Mouse (Mus musculus) erythroblast, embryonic 14.5 days (primary cell): Measurements from ENCODE around the gene Olfr1313. TPM values are rescaled to one million over a fixed set of nuclear protein-coding genes. Genes with fewer than 3 reads are reported as not detected.
"Not testable (repeated sequence)": the region's sequence is repeated elsewhere in the genome, so short reads cannot be mapped to it uniquely, and the experiment has no call there.

ENCODE experiments used
- H3K27me3 ChIP-seq: 2 replicates; pipeline ENCODE4 v1.6.1; 2012; ENCODE audit warnings: inconsistent platforms; ENCODE audit not compliant: control insufficient read depth
- H3K36me3 ChIP-seq: 2 replicates; pipeline ENCODE4 v1.6.1; 2012; ENCODE audit warnings: mild to moderate bottlenecking, inconsistent platforms; ENCODE audit not compliant: control insufficient read depth
- H3K4me1 ChIP-seq: 2 replicates; pipeline ENCODE4 v1.6.1; 2012; ENCODE audit warnings: inconsistent platforms; ENCODE audit not compliant: control insufficient read depth
- H3K4me3 ChIP-seq: replicated peaks from 2 replicates; pipeline ENCODE3; 2012; ENCODE audit warnings: moderate library complexity, mild to moderate bottlenecking, inconsistent platforms
- H3K9me3 ChIP-seq: 2 replicates; pipeline ENCODE4 v1.6.1; 2012; ENCODE audit warnings: low read length, inconsistent platforms, mixed read lengths; ENCODE audit not compliant: control insufficient read depth
- GATA1 ChIP-seq: IDR thresholded peaks from 2 replicates; pipeline ENCODE4 v1.6.1; 2012; ENCODE audit warnings: low read length, inconsistent platforms, mixed read lengths
- TAL1 ChIP-seq: IDR thresholded peaks from 3 replicates; pipeline ENCODE4 v1.6.1; 2012; ENCODE audit warnings: low read length, inconsistent platforms, mixed read lengths
- polyA plus RNA-seq: library from polyadenylated mRNA; stranded (reverse); fragments of >175 nt; gene quantifications from 2 replicates; pipeline ENCODE4 v1.2.3, GENCODE M21; 2012

Gene Olfr1313
- polyA plus RNA-seq: not detected in 2 replicates

DNA sequence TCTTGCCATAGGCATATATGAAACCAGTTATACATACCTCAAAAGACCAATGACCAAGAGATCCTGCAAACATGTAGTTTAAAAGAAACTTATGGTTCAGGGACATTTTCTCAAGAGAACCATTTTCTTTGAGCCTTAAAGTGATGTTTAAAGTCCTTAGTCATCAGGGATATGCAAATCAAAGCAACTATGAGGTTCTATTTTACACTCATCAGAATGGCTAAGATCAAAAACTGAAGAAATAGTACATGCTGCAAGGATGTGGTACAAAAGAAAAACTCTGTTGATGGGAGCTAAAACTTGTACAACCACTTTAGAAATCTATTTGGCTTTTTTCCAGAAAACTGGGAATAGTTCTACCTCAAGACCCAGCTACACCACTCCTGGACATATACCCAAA lies at the start of gene Olfr1313:
Gene Olfr1313 (minus strand): TSS at position 101 of the 400 bp plus-strand sequence.
- TF ChIP-seq GATA1: no peak
- no peak for TF ChIP-seq TAL1
- Histone ChIP-seq H3K4me1 (no peaks in the 10 kb centered on the region), H3K36me3 (no peaks in the 10 kb centered on the region), H3K9me3 (no peaks in the 10 kb centered on the region), H3K27me3 (no peaks in the 10 kb centered on the region), H3K4me3 (no peak within 1 kb of the TSS)

DNA sequence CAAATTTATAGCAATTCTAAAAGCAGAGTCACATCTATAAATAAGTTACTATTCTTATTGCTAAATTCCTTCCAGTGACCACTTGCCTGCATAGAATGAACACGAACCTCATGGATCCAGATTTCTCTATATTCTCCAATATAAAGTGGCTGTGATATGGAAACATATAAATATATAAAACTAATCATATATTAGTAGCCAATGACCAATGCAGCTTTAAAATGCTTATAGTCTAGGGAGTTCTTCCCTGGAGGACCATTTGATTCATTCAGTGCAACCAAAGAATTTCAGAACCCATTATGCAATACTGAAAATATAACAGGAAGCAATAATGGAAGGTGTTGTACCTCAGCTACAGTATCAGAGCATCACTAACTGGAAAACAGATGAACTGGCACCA lies 37.7 kb upstream of the Olfr1313 start, which contains the start of gene Olfr1315-ps1:
Gene Olfr1315-ps1 (minus strand): TSS at position 101 of the 400 bp plus-strand sequence.
- no peaks in the 10 kb centered on the region for H3K36me3 ChIP-seq
- H3K27me3 ChIP-seq: no peaks in the 10 kb centered on the region
- TF ChIP-seq GATA1: no peak
- TF ChIP-seq TAL1: no peak
- no peaks in the 10 kb centered on the region for H3K9me3 ChIP-seq
- no peaks in the 10 kb centered on the region for H3K4me1 ChIP-seq
- no peak within 1 kb of the TSS for H3K4me3 ChIP-seq

DNA sequence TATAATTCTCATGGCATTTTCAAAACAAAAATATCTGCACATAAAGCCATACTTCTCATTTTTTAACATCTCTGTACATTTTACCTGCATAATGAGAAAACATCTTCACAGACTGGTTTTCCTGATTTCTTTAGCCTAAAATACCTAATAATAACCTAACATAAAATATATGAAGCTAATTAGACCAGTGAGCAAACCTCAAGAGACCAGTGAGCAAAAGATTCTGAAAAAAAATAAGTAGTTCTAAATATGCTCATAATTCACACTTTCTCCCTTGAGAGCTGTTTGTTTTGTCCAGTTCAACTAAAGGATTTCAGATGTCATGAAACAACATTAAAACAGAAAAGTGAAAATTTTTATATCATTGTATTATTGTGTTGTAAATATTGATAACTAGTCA lies 19.0 kb upstream of the Olfr1313 start, which contains the start of gene Olfr1314:
Gene Olfr1314 (minus strand): TSS at position 101 of the 400 bp plus-strand sequence.
- H3K36me3 ChIP-seq: no peaks in the 10 kb centered on the region
- no peak within 1 kb of the TSS for H3K4me3 ChIP-seq
- H3K27me3 ChIP-seq: no peaks in the 10 kb centered on the region
- no peaks in the 10 kb centered on the region for H3K9me3 ChIP-seq
- H3K4me1 ChIP-seq: no peaks in the 10 kb centered on the region
- TF ChIP-seq TAL1 (no peak), GATA1 (no peak)

DNA sequence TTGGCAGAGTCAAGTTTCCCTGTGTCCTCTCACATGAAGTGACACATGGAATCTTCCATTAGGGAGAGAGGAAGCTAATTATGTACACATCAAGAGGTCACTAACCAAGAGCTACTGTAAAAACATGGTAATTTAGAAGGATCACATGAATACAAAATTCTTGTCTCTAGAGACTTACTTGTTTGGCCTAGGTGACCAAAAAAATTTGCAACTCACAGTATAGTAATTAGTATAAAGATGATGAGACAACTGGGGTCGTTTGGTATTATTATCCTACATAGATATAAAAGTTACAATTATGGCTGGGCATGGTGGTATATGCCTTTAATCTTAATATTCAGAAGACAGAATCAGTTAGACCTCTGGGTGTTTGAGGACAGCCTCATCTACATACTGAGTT lies 27.5 kb downstream of the Olfr1313 start, which contains the start of gene Olfr1312:
Gene Olfr1312 (minus strand): TSS at position 101 of the 400 bp plus-strand sequence.
- no peak within 1 kb of the TSS for H3K4me3 ChIP-seq
- no peaks in the 10 kb centered on the region for H3K9me3 ChIP-seq
- H3K4me1 ChIP-seq: no peaks in the 10 kb centered on the region
- H3K27me3 ChIP-seq: no peaks in the 10 kb centered on the region
- H3K36me3 ChIP-seq: no peaks in the 10 kb centered on the region
- no peak for TF ChIP-seq TAL1
- no peak for TF ChIP-seq GATA1

DNA sequence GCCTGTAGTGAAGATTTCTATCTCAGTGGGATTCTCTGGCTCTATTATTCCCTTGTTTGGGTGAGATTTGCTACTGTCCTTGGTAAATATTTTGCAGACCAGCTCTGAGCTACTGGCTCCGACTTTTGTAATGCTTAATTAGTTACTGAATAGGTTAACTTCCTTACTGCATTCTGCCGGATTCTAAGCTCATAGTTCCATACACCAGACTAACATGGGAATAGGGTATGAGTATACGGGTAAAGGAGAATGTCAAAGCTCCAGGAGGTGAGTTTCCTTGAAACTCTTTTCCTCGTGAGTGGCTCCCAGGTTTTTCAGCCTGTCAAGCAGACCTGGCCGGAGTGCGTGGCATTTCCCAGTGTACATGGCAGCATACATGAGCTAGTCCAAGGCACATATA lies 50.7 kb downstream of the Olfr1313 start:
- not testable (repeated sequence) for H3K27me3 ChIP-seq, H3K36me3 ChIP-seq

DNA sequence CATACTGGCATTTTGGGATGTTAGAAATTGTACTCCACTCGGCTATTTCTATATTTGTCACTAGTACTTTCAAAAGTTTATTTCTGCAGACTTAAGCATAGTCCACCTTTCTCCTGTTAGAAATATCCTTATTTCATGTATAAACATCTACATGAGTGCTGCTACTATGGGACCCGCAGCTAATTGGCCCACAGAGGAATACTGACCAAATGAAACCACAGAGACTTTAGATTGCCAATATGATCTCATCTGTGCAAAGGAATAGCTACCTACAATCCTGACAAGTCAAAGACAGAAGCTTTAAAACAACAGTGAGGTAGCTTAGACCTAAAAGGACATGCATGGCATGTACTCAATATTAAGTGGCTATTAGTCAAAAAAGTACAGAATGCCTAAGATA lies 53.3 kb downstream of the Olfr1313 start, which contains the start of gene Olfr1311:
Gene Olfr1311 (minus strand): TSS at position 101 of the 400 bp plus-strand sequence.
- peaks cover 2% of the 10 kb centered on the region; the same call in 1 of the 2 replicates for H3K9me3 ChIP-seq
- no peaks in the 10 kb centered on the region for H3K4me1 ChIP-seq
- no peaks in the 10 kb centered on the region for H3K27me3 ChIP-seq
- H3K36me3 ChIP-seq: no peaks in the 10 kb centered on the region
- TF ChIP-seq GATA1: no peak
- TF ChIP-seq TAL1: no peak
- no peak within 1 kb of the TSS for H3K4me3 ChIP-seq

More for the DNA sequence above, 50.7 kb downstream of the Olfr1313 start:
- not testable (repeated sequence) for H3K4me1 ChIP-seq, H3K4me3 ChIP-seq, H3K9me3 ChIP-seq

Other genes starting within 250 kb of the Olfr1313 start
- not detected in 2 replicates for gene Olfr1305, start 200.7 kb downstream of the Olfr1313 start, polyA plus RNA-seq
- not detected in 2 replicates for gene Olfr1306, start 161.6 kb downstream of the Olfr1313 start, polyA plus RNA-seq
- not detected in 2 replicates for gene Olfr1307, start 128.4 kb downstream of the Olfr1313 start, polyA plus RNA-seq
- gene Olfr1308, start 112.9 kb downstream of the Olfr1313 start, polyA plus RNA-seq: not detected in 2 replicates
- gene Olfr1309, start 87.6 kb downstream of the Olfr1313 start, polyA plus RNA-seq: not detected in 2 replicates
- not detected in 2 replicates for gene Olfr1310, start 65.1 kb downstream of the Olfr1313 start, polyA plus RNA-seq
- gene Olfr1311, start 53.4 kb downstream of the Olfr1313 start, polyA plus RNA-seq: not detected in 2 replicates
- gene Olfr1312, start 27.6 kb downstream of the Olfr1313 start, polyA plus RNA-seq: not detected in 2 replicates
- not detected in 2 replicates for gene Olfr1314, start 18.9 kb upstream of the Olfr1313 start, polyA plus RNA-seq
- not detected in 2 replicates for gene Olfr1315-ps1, start 37.6 kb upstream of the Olfr1313 start, polyA plus RNA-seq
- not detected in 2 replicates for gene Olfr1316, start 57.1 kb upstream of the Olfr1313 start, polyA plus RNA-seq
- gene Olfr1317, start 62.5 kb upstream of the Olfr1313 start, polyA plus RNA-seq: 0.03 TPM in 1 of 2 replicates, not detected in the other
- 0.03 TPM in 1 of 2 replicates, not detected in the other for gene Olfr1318, start 76.4 kb upstream of the Olfr1313 start, polyA plus RNA-seq
- gene Lpcat4, start 161.6 kb upstream of the Olfr1313 start, polyA plus RNA-seq: 0.11 and 0.85 TPM in 2 replicates
- gene Nutm1, start 181.4 kb upstream of the Olfr1313 start, polyA plus RNA-seq: not detected in 2 replicates
- 1.5 and 1.9 TPM in 2 replicates for gene Nop10, start 184.1 kb upstream of the Olfr1313 start, polyA plus RNA-seq
- 0.24 and 0.47 TPM in 2 replicates for gene Slc12a6, start 188.0 kb upstream of the Olfr1313 start, polyA plus RNA-seq
- not detected in 2 replicates for gene Gm21985, start 188.5 kb upstream of the Olfr1313 start, polyA plus RNA-seq